Comparison of ENCODE assay signal across 14 mouse cellular contexts in genomic region chr8:120313674-120314073, GRCm38 (mm10).
"Had no signal": no experiment of that assay in that cellular context is flagged by ENCODE, and none has a peak within 500 bp of the region (broad histone marks: within the 10 kb centered on the region; RNA-seq: fewer than 3 reads in every experiment).

No protein-coding gene starts in this region.

- H3K27ac ChIP-seq: limb, embryonic 15.5 days; liver, embryonic 12.5 days; midbrain, embryonic 12.5 days; neural tube, embryonic 12.5 days had no signal

- ATAC-seq: liver, embryonic 12.5 days had no signal

- DNase-seq: kidney, postnatal 14 days; lung, embryonic 14.5 days; lung, postnatal 10 days; lung, postnatal 4 days; retina, postnatal 1 day; right cerebral cortex, postnatal 4 days; spleen, adult 18-20 months; thymus, adult 18-20 months; thymus, postnatal 14 days had no signal

- H3K4me3 ChIP-seq: limb, embryonic 15.5 days; liver, embryonic 12.5 days; midbrain, embryonic 12.5 days; myocyte; neural tube, embryonic 12.5 days had no signal
